Mouse (Mus musculus) G1E (cell line): ENCODE measurements at regions not wholly inside any gene's neighbourhood (a gene's known extent, or its start where the extent isn't known, plus 50 kb on each side); places are given as distances from the start of the nearest gene placed in this dataset.

ENCODE experiments used
- CTCF ChIP-seq: IDR thresholded peaks from 2 replicates; pipeline ENCODE4 v1.5.1; 2012; ENCODE audit warnings: low read depth, low read length, inconsistent platforms, mixed read lengths
- GATA1 ChIP-seq: IDR thresholded peaks from 2 replicates; pipeline ENCODE4 v1.6.1; 2012; ENCODE audit warnings: borderline replicate concordance, low read length, inconsistent platforms, mixed read lengths
- TAL1 ChIP-seq: conservative IDR thresholded peaks from 2 replicates; pipeline ENCODE4 v1.6.1; 2012; ENCODE audit warnings: low read depth, low read length, inconsistent platforms, mixed read lengths

DNA sequence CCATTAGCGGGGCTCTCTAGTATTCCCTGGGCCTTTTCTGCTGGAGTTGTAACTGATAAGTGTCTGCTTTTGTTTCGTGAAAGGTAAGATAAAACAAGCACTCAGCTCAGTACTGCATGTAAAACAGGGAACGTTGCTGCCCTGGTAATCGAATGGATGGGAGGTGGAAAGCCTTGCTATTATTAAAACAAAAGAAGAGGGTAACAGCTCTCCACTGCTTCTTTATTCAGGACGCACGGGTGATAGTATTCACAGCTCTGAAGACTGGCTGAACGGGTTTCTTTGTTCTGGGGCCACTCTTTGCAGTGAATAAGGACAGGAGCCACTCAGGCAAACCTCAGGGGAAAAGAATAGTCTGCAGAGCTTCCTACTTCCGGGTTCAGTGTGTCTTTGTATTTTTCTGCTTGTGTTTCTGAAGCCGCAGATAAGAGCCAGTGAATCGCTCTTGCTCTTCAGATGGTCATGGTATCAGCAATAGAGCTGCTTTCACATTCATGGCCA is 185.6 kb upstream of the Auts2 start:
- TF ChIP-seq CTCF (no peak), TAL1 (no peak), GATA1 (no peak)
